Mouse (Mus musculus): ENCODE data around the gene Tec.

Gene Tec

GRCm38 (mm10) chr5:72736868-72737267 lies 131.4 kb downstream of the Tec start:
- DNase-seq (ENCODE audit: low spot score in 2 of 2) = no peak

- no peak for DNase-seq (ENCODE audit: low spot score in 2 of 2)
Observed at GRCm38 (mm10) chr5:72736437-72736836, 131.8 kb downstream of the Tec start.

GRCm38 (mm10) chr5:72735763-72736162 lies 132.5 kb downstream of the Tec start:
- DNase-seq (ENCODE audit: low spot score in 2 of 2) = no peak

GRCm38 (mm10) chr5:72732885-72733284 lies 135.4 kb downstream of the Tec start:
- DNase-seq (ENCODE audit: low spot score in 2 of 2) = no peak

GRCm38 (mm10) chr5:72725404-72725803 lies 142.9 kb downstream of the Tec start:
- no peak for DNase-seq (ENCODE audit: low spot score in 2 of 2)

GRCm38 (mm10) chr5:72723429-72723828 lies 144.9 kb downstream of the Tec start:
- DNase-seq (ENCODE audit: low spot score in 2 of 2) = no peak

- no peak for DNase-seq (ENCODE audit: low spot score in 2 of 2)
Observed at GRCm38 (mm10) chr5:72720587-72720986, 147.7 kb downstream of the Tec start.

- DNase-seq (ENCODE audit: low spot score in 2 of 2) = peak in 1 of 2 experiments; percentile 43
Observed at GRCm38 (mm10) chr5:72710572-72711278, 157.6 kb downstream of the Tec start.

- no peak for DNase-seq (ENCODE audit: low spot score in 2 of 2)
Observed at GRCm38 (mm10) chr5:72709976-72710375, 158.3 kb downstream of the Tec start.

GRCm38 (mm10) chr5:72709451-72709850 lies 158.8 kb downstream of the Tec start:
- no peak for DNase-seq (ENCODE audit: low spot score in 2 of 2)

GRCm38 (mm10) chr5:72706722-72707121 lies 161.6 kb downstream of the Tec start:
- DNase-seq (ENCODE audit: low spot score in 2 of 2) = no peak

- DNase-seq (ENCODE audit: low spot score in 2 of 2) = no peak
Observed at GRCm38 (mm10) chr5:72706095-72706494, 162.2 kb downstream of the Tec start.
